Mouse (Mus musculus) embryo, embryonic 10 days (tissue): ENCODE measurements at regions not wholly inside any gene's neighbourhood (a gene's known extent, or its start where the extent isn't known, plus 50 kb on each side); places are given as distances from the start of the nearest gene placed in this dataset.

Experiments used
- DNase-seq: peaks from one replicate; pipeline ENCODE4 v3.0.0-alpha.2; 2015; ENCODE audit warnings: low spot score

- peak; percentile 34 for DNase-seq
Observed at GRCm38 (mm10) chr4:64832882-64833281, 291.1 kb upstream of the Pappa start.

- no peak for DNase-seq
Observed at GRCm38 (mm10) chr4:64874521-64874920, 249.5 kb upstream of the Pappa start.

DNA sequence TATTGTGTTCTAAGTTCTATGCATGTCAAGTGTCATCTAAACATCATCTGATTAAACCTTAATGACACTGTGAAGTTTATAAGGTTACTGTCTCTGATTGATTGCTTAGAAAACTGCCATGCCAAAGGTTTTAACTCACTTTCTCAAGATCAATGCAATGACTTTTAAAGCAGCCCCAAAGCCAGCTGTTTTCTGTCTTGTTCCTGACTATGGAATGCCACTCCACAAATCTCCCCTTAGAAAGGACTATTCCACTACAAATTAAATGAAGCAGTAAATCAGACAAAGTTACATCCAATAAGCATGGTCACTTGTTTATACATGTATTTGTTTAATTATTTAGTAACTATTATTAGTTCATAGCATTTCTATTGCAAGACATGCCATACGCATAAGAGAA, 247.1 kb upstream of the Pappa start:
- no peak for DNase-seq

GRCm38 (mm10) chr4:64897935-64898334, 226.0 kb upstream of the Pappa start:
- DNase-seq = no peak

GRCm38 (mm10) chr4:64901091-64901845, 222.7 kb upstream of the Pappa start:
- DNase-seq = peak; percentile 8

DNA sequence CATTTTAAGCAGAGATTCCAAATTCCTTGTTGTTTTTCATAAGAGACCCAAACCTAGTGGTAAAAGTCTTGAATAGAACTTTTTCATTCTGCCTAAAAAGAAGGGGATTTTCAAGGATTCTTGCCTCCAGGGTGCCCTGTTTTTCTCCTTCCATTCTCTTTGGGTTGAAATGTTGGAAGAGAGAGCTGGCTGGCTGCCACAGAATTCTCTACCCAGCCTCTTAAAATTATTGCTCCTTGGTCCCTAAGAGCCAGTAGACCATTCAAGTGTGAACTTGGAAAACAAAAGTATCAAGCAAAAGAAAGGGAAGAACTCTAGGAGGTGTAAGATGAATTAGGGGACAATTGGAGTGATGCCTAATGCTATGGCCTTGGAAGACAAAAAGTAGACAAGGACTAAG, 200.2 kb upstream of the Pappa start:
- DNase-seq = no peak

GRCm38 (mm10) chr4:64928553-64928952, 195.4 kb upstream of the Pappa start:
- no peak for DNase-seq

DNA sequence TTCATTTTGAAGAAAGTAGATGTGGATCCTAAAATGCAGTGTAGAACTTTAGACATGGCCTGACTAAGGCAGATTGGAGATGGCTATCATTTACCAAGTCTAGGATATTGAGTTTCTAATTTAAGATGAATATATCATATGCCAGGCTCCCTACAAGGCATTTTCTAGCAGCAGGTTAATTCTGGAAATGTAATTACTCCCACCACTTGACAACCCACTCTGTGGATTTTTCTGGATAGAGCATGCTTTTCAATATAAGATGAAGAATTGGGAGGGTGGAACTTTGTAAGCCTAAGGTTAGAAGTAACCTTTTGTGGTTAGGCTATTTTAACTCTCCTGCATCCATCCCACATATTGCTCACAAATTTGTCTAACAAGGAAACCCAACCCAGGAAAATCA, 178.4 kb upstream of the Pappa start:
- DNase-seq = no peak

DNA sequence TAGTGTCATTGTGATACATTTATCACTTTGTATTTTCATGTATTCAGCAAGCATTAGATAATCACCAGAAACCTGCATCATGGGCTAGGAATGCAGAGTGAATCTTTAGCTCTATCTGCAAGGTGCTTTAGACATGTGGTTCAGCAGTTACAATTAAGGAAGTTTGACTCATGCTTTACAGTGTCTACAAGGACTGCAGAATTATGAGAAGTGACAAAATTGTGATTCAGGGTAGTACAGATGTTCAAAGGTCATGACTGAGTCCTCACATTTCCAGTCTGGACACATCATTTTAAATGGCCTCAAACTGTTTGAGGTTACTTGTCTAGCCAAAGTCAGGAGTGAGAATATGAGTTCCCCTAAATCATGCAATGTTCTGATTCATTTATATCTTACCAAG, 171.3 kb upstream of the Pappa start:
- no peak for DNase-seq

DNA sequence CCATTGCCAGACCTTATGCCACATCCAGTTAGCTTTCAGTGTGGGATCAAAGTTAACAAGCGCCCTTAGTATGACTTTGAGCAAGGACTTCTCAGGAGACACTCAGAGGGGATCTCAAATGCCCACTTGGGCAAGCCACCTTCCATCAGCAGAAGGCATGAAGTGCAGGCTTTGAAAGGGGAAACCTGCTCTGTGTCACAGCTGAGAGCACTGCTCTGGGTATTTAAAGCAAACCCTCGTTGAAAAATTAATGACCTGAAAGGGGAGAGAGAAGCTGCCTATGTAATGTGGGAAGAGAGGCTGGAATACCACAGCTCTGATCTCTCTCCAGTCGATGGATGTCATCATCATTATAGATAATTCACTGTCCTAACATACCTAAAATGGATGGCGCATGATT, 165.1 kb upstream of the Pappa start:
- no peak for DNase-seq

DNA sequence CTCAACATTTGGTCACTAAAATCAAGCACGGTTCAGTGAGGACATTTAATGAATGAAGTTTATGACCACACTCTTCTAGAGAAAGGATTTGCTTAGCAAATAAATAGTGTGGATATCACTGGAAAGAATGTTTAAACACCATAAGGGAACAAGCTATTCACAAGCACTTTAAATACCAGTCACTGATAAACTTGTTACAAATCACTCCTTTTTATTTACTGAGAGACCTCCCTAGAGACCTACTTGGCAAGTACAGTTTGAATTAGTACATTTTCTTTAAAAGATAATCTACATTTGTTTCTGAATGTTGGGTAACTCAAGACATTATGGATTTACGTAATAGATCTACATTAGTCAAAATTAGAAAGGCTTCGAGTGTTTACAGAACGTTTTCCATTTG, 162.2 kb upstream of the Pappa start:
- DNase-seq = no peak
